Mouse (Mus musculus) frontal cortex, postnatal 36 days (tissue): Measurements from ENCODE around the gene Itga7.
"Not testable (repeated sequence)": the region's sequence is repeated elsewhere in the genome, so short reads cannot be mapped to it uniquely, and the experiment has no call there.

Experiments used
- DNase-seq, 2 experiments: peaks; one replicate each; pipeline ENCODE4 v3.0.0; 2022; ENCODE audit warnings: low spot score in 2 of 2

Gene Itga7

DNA sequence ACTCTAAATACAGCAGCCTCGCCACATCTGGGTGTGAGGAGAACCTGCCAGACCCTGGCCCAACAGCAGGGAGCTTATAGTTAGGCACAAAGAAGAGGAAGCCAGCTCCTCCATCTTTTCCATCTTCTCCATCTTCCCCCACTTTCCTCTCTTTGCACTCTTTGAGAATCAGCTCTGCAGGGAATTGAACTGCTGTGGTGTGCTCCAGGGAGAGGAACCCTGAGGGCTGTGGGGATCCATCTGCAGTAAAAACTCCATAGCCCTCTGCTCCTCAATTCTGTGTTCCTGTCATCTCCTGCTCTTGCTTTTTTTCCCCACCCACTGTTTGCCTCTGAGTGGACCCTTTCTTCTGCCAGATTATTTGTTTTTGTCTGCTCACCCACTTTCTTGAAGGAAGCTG is 55.5 kb downstream of the Itga7 start, which contains the start of gene Olfr9:
TSS of gene Olfr9 (plus strand) at position 301 of the 400 bp plus-strand sequence.
- DNase-seq: not testable (repeated sequence)

DNA sequence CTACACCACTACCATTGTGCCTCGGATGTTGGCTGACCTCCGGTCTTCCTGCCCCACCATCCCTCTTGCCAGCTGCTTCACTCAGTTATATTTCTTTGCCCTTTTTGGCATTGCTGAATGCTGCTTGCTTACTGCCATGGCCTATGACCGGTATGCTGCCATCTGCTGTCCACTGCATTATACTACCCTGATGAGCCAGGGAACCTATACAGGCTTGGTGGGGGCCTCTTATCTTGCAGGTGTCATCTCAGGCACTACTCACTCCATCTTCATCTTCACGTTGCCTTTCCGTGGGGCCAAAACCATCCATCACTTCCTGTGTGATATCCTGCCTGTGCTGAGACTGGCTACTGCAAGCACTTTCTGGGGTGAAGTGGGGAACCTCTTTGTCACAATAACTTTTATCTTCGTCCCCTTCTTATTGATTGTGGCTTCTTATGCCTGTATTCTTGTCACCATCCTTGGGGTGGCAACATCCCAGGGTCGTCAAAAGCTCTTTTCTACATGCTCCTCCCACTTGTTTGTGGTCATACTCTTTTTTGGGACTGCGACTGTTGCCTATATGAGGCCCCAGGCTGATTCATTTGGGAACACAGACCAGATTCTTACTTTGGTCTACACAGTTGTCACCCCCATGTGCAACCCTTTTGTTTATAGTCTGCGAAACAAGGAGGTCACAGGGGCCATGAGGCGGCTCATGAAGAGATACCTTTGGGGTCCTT is 56.7 kb downstream of the Itga7 start:
- DNase-seq: not testable (repeated sequence)

DNA sequence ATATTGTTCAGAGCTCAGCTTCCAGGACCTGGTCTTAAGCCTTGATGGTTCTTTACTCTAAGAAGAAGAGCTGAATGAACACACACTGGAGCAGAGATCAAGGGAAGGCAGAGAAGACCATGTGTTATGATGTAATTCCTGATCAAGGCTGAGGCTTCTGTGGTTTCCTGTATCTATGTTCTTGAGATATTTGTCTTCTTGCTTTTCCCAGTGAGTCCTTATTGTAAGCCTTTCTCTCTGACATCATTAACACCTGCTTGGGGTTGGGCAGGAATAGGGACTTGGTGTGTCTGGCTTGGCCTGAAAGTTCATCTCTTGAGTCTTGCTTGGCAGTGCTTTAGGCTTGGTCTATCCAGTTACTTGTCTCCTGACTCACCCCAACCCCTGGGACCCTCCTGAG is 57.4 kb downstream of the Itga7 start:
- no peak for DNase-seq

DNA sequence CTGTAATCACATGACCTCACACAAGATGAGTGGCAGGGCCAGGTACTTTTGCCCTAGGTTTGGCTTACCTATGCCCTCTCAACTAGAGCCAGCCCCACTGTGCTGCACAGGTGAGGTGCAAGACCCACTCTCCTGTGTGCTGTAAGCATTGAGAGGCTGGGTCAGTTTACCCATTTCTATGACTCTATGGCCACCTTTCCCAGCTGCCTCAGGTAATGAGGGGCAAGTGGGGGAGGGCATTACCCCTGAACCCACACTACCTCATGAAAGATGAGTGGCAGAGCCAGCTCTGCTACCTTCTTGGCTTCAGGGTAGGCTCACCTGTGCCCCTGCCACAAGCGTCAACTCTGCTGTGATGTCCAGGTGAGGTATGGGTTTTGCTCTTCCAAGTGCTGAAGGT is 62.2 kb downstream of the Itga7 start:
- no peak for DNase-seq

DNA sequence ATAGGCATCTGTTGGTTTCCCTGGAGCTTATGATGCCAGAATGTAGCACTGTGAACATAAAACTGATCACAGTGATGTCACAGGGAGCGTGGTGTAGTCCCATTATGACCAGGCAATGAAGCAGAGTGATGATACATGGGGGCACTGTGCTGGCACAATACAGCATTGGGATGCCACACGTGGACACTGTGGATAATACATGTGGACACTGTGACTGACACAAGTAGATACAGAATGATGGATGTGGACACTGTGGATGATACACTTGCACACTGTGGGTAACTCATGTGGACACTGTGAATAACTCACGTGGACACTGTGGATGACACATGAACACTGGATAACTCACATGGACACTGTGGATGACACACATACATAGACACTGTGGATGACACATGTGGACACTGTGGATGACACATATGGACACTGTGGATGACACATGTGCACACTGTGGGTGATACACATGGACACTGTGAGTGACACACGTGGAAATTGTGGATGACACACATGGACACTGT is 63.0 kb downstream of the Itga7 start:
- DNase-seq: no peak

DNA sequence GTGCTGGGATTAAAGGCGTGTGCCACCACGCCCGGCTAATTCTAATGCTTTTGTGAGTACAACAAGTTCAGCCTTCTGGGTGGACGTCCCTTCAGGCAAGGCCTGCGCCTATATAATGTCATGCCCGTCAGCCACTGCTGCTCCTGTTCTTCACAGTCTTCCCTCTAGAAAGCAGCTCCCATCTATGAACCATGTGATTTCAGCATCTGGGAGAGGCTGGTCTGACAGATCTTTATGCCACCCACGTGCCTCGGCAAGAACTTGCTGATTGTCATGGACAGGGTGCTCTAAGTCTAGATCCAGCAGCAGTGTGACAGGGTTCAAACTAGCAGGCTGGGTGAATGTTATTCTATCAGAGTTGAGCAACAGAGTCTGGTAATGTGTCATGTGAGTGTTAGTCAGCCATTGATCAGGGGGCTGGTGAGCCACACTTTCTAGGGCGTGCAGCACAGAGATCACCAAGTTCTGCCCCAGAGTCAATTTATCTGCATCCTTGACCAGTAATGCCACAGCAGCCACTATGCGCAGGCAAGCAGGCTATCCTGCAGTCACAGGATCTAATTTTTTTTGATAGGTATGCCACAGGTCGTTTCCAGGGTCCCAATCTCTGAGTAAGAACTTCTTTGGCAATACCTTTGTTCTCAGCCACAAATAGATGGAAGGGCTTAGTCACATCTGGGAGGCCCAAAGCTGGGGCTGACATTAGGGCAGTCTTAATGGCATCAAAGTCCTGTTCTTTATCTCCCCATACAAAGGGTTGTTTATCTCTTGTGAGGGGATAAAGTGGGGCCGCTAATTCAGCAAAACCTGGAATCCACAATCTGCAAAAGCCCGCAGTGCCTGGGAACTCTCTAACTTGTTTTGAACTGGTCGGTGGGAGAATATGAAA is 70.7 kb downstream of the Itga7 start:
- DNase-seq: no peak
